Mouse (Mus musculus): ENCODE measurements around the gene Retreg1.

Gene Retreg1

GRCm38 (mm10) chr15:25918641-25919040, 75.7 kb downstream of the Retreg1 start:
- DNase-seq (ENCODE audit: low read depth, low spot score) = no peak

- no peak for DNase-seq (ENCODE audit: low read depth, low spot score)
Observed at GRCm38 (mm10) chr15:25919995-25920394, 77.0 kb downstream of the Retreg1 start.

- no peak for DNase-seq (ENCODE audit: low read depth, low spot score)
Observed at GRCm38 (mm10) chr15:25920886-25921285, 77.9 kb downstream of the Retreg1 start.

- no peak for DNase-seq (ENCODE audit: low read depth, low spot score)
Observed at GRCm38 (mm10) chr15:25922007-25922406, 79.0 kb downstream of the Retreg1 start.

GRCm38 (mm10) chr15:25923916-25924315, 80.9 kb downstream of the Retreg1 start:
- DNase-seq (ENCODE audit: low read depth, low spot score) = no peak

- DNase-seq (ENCODE audit: low read depth, low spot score) = no peak
Observed at GRCm38 (mm10) chr15:25926171-25926570, 83.2 kb downstream of the Retreg1 start.

GRCm38 (mm10) chr15:25927106-25927505, 84.1 kb downstream of the Retreg1 start:
- no peak for DNase-seq (ENCODE audit: low read depth, low spot score)

- DNase-seq (ENCODE audit: low read depth, low spot score) = no peak
Observed at GRCm38 (mm10) chr15:25928001-25928400, 85.0 kb downstream of the Retreg1 start.

- DNase-seq (ENCODE audit: low read depth, low spot score) = no peak
Observed at GRCm38 (mm10) chr15:25928831-25929230, 85.9 kb downstream of the Retreg1 start.

- DNase-seq (ENCODE audit: low read depth, low spot score) = no peak
Observed at GRCm38 (mm10) chr15:25929518-25929917, 86.5 kb downstream of the Retreg1 start.

GRCm38 (mm10) chr15:25929936-25930335, 87.0 kb downstream of the Retreg1 start:
- DNase-seq (ENCODE audit: low read depth, low spot score) = no peak

- DNase-seq (ENCODE audit: low read depth, low spot score) = no peak
Observed at GRCm38 (mm10) chr15:25930657-25931056, 87.7 kb downstream of the Retreg1 start.

- DNase-seq (ENCODE audit: low read depth, low spot score) = no peak
Observed at GRCm38 (mm10) chr15:25932497-25932896, 89.5 kb downstream of the Retreg1 start.

GRCm38 (mm10) chr15:25932937-25933684, 90.1 kb downstream of the Retreg1 start:
- no peak for DNase-seq (ENCODE audit: low read depth, low spot score)

GRCm38 (mm10) chr15:25933685-25934108, 90.7 kb downstream of the Retreg1 start:
- DNase-seq (ENCODE audit: low read depth, low spot score) = no peak

- DNase-seq (ENCODE audit: low read depth, low spot score) = no peak
Observed at GRCm38 (mm10) chr15:25934411-25934810, 91.4 kb downstream of the Retreg1 start.

GRCm38 (mm10) chr15:25938496-25938895, 95.5 kb downstream of the Retreg1 start:
- DNase-seq (ENCODE audit: low read depth, low spot score) = no peak

GRCm38 (mm10) chr15:25940397-25941377, 97.7 kb downstream of the Retreg1 start:
- no peak for DNase-seq (ENCODE audit: low read depth, low spot score)

- no peak for DNase-seq (ENCODE audit: low read depth, low spot score)
Observed at GRCm38 (mm10) chr15:25941514-25941913, 98.5 kb downstream of the Retreg1 start.

- DNase-seq (ENCODE audit: low read depth, low spot score) = no peak
Observed at GRCm38 (mm10) chr15:25942415-25942814, 99.4 kb downstream of the Retreg1 start.

GRCm38 (mm10) chr15:25943386-25944137, 100.6 kb downstream of the Retreg1 start:
- DNase-seq (ENCODE audit: low read depth, low spot score) = no peak

GRCm38 (mm10) chr15:25945224-25945623, 102.2 kb downstream of the Retreg1 start:
- DNase-seq (ENCODE audit: low read depth, low spot score) = no peak

Data from forelimb bud, embryonic 11.5 days (tissue).